Mouse (Mus musculus) left cerebral cortex, postnatal 36 days (tissue): ENCODE results near the gene Tbl1xr1. TPM values are rescaled to one million over a fixed set of nuclear protein-coding genes. Genes with fewer than 3 reads are reported as not detected.

ENCODE experiments used
- DNase-seq, 2 experiments: peaks; one replicate each; pipeline ENCODE4 v3.0.0; 2021 to 2022; ENCODE audit warnings: low spot score in 2 of 2, mixed read lengths in 1 of 2
- intact Hi-C: fragments of 180-260 bp; cut with DNase I; formaldehyde crosslinking; loops from one replicate; pipeline ENCODE4 v1.15.1; 2025
- total RNA-seq, 2 experiments: library from RNA; stranded (reverse); gene quantifications; 2 replicates each; pipeline ENCODE4 v1.2.3; 2021

Tbl1xr1 gene
- total RNA-seq, 2 experiments from 2014 or later = 133 to 136 TPM

DNA sequence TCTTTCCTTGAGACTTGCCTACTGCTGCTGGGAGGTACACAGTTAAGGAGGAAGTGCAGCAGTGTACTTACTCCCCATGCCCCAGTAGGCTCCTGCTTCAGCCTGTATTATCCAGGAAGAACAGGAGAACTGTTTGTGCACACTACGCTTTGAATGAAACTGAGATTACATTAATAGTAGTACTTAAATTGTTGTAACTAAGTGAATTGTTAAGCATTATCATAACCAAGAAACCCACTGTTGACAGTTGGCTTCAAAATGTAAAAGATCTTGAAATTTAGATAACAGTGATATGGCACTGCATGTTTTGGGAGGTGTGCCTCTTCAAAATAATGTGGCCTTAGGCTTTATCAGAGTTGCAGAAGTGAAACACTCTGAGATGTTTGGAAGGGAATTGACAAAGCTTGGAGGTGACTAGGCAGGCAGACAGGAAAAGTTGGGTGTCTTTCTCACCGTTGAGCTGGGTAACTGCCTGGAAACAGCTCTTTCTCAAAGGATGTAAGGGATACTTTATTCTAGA is 62.2 kb downstream of the Tbl1xr1 start:
- DNase-seq = no peak
- intact Hi-C loops = no loop called here

DNA sequence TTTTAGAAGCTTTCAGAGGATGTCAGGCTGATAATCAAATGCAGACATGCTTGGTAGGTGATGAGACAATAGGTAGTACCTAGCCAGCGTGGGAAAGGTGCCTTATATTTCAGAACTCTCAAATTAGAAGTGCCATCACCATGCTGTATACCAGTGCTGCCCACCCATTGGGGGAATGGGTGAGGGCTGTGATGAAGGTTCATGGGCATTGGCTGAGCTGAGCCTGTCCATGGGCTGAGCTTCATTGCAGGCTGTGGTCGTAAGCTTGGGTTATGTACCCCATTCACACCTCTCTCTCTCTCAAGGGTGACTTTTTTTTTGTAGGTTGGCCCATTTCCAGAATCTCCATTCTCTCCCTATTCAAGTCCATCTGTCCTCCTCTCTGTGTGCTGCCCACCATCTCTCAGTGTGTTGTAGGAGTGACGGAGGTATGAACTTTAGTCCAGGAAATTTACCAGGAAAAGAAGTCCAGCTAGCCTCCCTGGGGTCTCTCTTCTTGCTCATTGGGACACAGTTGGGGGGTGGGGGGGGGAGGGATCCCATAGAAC is 63.7 kb downstream of the Tbl1xr1 start:
- intact Hi-C loops = loop anchor here (5.0 kb wide), 1 partner anchor 203 kb away; no protein-coding TSS in a partner anchor
- DNase-seq = no peak

DNA sequence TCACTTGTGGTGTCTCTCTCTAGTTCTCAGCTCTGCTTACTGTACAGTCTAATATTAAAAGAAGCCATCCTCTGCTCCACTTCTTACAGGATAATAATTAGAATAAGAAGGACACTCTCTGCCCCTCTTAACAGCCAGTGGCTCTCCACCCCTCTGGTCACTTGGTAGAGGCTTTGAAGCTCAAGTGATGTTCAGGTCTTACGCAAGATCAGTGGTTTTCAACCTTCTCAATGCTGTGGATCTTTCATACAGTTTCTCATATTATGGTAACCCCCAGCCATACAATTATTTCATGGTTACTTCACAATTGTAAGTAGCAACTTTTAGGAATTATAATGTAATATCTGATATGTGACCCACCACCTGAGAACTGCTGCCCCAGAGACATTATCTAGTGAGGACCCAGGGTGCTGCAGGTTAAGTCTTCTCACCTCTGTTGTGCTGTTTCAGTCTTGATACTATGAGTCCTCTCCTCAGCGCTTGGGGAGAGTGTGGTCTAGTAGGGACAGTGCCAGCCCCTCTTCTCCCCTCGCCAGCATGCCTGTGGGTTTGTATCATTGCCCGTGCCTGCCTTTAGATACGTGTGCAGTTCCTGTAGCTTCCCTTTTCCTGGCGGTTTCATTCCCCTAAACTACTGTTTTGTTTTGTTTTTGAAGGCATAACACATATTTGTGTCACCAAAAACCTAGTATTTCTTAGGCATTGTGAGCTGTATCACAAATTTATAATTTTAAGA is 65.7 kb downstream of the Tbl1xr1 start:
- intact Hi-C loops = loop anchor here (5.0 kb wide), 1 partner anchor 205 kb away; no protein-coding TSS in a partner anchor
- no peak for DNase-seq

DNA sequence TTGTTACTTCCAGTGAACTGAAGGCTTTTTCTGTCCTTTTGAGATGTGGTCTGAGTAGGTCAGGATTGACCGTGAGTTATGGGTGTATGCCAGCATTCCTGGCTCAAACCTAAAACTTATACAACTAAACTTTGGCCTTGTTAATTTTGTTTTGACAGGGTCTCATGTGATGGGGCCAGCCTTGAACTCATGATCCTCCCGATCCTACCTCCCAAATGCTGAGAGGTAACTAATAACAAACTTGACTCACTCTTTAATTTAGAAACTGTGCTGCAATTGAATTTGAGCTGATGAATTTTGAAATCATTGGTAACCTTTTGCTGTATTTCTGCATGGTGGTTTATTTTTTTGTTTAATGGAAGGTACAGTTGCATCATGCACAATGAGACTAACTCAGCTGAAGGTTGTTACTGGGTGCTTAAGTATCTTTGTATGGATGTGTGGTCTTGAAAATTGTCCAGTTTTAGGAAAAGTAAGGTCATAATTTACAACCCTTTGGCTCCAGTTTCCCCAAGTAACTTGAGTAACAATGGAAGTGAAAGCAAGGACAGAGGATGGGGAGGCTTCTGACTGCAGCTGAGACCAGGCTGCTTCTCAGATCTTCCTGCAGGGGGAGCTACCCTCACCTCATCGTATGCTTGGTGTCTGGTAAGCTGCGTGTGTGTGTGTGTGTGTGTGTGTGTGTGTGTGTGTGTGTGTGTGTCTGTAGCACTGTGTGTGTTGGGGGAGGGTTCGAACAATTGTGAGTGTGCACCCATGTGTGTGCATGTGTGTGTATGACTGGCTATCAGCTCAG is 66.6 kb downstream of the Tbl1xr1 start:
- DNase-seq = no peak

DNA sequence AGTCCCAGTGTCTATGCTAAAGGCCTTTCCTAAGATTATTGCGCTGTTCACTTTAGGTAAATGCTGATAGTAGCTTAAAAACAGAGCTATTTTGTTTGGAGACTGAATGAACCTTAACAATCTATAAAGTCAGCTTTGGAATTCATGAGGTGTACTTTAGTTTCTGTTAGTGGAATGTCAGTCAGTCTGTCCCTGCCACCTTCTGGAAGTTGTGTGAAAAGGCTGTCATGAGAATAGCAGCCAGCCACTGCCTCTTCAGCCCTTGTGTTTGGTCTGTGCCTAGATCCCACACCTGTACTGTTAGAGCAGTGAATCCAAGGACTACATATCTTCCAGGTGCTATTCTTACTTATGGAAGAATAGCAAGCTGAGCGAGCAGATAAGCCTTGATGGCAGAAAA is 67.8 kb downstream of the Tbl1xr1 start:
- intact Hi-C loops = loop anchor here (5.0 kb wide), 1 partner anchor 207 kb away; no protein-coding TSS in a partner anchor
- DNase-seq = no peak

More for the DNA sequence above, 66.6 kb downstream of the Tbl1xr1 start:
- intact Hi-C loops = loop anchor here (5.0 kb wide), 1 partner anchor 206 kb away; no protein-coding TSS in a partner anchor

DNA sequence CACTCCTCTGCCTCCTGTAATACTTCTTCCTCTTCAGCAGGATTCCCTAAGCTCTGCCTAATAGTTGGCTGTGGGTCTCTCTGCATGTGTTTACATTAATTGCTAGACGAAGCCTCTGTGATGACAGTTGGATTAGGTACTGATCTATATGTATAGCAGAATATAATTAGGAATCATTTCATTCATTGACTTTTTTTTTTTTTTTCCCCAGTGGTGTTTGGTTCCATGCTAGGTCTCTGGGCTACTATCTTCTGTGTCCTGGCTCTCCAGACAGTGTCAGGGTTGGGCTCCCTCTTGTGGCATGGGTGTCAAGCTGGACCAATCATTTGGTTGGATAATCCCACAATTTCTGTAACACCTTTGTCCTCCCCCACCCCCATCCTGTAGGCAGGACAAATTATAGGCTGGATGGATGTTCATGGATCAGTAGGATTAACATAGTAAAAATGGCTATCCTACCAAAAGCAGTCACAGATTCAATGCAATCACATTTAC is 71.0 kb downstream of the Tbl1xr1 start:
- no peak for DNase-seq
- intact Hi-C loops = loop anchor here (5.0 kb wide), 1 partner anchor 70 kb away; the partner anchor contains the start of gene Tbl1xr1

DNA sequence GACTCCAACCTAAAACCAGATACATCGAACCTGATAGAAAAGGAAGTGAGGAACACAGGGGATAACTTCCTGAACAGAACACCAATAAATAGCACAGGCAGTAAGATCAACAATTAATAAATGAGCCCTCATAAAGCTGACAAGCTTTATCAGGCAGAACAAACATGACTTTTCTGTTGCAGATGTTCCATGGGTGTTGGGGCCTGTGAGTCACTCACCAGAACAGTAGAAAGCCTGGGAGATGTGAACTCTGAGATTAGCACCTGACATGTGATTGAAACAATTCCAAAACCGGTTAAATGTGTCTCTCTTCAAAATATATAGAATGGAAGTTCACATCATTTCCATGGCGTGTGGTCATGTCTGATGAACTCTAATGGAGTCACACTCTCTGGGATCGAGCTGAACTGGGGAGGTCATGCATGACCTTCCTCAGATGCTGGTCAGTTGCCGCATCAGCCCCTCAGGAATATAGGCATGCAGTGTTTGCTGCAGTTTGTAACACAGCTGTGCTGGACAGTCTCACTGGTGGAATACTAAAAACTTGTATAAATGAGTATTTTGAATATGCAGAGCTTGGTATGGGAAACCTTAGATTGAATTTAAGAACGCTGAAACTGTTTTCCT is 72.0 kb downstream of the Tbl1xr1 start:
- no peak for DNase-seq
- intact Hi-C loops = loop anchor here (5.0 kb wide), 1 partner anchor 71 kb away; the partner anchor contains the start of gene Tbl1xr1

DNA sequence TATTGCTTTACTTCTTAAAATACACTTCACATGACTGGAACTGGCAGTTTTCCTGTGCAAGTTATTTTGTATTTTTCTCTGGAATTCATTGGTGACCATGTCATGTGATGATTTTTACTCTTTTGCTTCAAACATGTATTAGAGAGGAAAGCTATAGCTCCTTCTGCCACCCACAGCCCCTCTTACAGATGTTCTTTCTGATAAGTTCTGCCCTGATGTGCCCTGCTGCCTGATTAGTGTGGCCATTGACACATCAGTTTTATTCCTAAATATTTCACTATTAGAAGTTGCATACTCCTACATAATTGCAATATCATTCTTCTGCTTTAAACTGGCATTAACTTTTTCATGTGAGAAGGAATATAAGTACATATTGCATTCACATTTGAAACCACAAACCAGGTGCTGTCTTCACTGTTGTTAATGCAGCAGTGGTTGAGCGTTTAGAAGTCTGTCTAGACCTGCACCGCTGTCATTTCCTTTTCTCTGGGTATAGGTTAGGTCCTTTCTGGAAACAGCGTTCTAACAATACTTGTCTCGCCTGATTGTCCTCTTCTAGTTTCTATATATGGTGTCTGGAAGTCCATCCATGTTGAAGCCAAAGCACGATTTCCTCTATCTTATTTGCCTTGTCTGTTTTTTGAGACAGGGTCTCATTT is 74.5 kb downstream of the Tbl1xr1 start:
- intact Hi-C loops = no loop called here

DNA sequence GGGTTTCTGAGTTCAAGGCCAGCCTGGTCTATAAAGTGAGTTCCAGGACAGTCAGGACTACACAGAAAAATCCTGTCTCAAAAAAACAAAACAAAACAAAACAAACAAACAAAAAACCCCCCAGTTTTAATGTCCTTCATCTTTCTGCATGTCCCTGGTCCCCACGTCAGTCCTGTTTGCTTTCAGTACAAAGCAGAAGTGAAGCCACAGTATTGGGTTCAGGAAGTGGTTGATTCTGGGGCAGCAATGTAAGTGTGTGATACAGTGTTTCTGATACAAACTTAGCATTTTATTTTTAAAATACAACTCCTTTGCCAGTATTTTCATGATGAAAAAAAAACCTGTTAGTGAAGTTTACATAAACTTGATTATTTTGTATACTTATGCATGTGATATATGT is 76.3 kb downstream of the Tbl1xr1 start:
- no peak for DNase-seq

More for the DNA sequence above, 74.5 kb downstream of the Tbl1xr1 start:
- no peak for DNase-seq

DNA sequence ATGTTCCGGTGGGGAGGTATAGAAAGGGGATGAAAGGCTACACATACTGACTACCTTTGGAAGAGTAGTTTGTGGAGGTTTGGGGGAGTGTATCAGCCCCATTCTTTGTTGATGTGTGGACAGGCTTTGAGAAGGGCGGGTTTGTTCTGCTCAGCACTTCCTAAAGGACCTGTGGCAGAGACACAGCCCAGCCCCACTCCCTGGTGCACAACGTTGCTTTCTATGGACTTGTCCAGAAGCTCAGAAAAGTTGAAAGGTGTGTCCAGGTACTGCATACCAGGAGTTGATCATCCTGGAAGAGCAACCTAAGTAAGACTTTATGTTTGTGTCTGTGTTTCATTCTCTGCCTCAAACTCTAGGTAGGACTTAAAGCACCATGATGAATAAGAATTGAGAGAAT is 78.1 kb downstream of the Tbl1xr1 start:
- intact Hi-C loops = no loop called here
- DNase-seq = no peak

More for the DNA sequence above, 76.3 kb downstream of the Tbl1xr1 start:
- intact Hi-C loops = no loop called here

DNA sequence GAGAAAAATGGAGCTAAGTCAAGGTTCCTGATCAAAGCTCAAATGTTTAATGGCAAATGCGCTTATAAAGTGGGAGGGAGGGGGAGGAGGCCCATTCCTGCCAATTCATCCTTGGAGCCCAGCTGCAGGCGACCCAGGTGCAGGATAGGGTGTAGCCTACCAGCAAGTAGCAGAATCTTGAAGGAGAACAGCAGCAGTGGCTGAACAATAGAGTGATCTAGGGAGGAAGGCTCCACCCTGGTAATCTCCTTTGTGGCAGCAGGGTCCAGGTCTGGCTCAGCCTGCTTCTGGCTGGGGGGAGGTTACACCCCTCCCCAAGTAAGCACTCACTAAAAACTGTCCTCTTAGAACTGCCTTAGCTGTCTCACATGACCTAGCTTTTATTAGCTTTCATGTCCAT is 79.9 kb downstream of the Tbl1xr1 start:
- intact Hi-C loops = no loop called here
- DNase-seq = no peak

DNA sequence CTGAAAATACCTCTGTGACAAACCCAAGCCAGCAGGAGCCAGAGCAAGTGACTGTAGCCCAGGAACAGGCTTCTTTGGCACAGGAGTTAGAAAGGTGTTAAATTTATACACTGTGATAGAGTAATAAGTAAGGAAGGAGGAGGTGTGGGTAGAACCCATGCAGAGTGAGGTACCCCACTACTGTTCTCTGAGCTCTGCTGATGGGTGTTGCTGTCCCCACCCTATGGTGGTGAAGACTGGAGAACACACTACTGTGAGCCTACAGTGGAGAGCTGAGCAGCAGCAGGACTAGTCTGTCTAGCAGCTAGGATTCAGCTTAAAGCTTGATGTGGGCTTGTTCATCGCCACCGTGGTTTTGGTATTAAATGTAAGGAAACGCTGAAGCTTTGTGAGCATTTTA is 86.5 kb downstream of the Tbl1xr1 start:
- no peak for DNase-seq
- intact Hi-C loops = no loop called here

DNA sequence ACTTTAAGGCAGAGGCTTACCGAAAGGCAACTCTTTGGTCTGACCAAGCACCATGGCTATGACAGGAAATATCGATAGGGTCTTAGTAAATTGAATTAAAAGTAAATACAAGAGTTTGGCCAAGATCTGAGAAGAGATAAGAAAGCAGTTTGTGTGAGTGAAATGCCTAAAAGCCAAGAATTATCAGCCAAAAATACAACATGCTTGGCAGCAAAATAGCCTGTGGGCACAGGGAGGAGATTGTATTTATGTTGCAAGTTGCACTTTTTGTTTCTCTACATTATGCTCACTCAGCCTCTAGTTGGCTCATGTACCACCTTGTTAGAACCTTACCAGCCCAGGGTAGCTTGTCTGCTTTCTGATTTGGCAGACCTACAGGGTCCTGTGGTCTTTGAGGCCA is 91.4 kb downstream of the Tbl1xr1 start:
- no peak for DNase-seq
- intact Hi-C loops = no loop called here

DNA sequence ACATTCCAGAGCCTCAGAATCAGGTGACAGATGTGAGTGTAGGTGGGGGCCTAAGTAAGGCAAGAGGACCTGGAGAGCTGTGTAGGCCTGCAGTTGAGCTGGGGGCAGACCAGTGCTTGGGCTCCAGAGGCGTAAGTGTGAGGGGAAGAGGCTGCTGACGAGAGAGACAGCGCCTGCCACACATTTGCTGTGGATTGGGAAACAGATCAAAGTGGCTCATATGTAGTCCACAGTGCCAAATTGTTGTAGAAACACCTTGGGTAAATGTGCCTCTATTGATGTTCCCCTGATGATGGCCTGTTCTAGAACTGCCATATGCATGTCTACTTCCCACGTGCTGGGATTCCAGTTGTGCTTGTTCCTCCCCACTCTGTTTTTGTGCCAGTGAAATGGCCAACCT is 92.0 kb downstream of the Tbl1xr1 start:
- intact Hi-C loops = no loop called here
- no peak for DNase-seq

DNA sequence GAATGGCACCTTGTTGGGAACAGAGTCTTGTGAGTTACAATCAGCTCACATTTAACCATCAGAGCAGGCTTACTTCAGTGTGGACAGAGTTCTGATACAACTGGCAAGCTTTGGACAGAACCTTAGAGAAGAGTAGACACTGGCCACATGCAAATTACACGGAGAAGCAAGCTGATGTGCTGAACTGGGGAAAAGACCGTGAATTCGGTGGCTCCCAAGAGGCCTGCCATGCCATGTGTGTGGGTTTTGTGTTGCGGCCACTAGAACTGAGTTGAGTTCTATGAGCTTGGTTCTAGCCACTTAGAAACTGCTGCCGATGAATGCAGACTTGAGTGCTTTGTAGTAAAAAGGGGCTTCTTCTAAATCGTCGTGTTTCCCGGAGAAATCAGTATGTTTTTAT is 95.1 kb downstream of the Tbl1xr1 start:
- intact Hi-C loops = no loop called here
- DNase-seq = no peak

DNA sequence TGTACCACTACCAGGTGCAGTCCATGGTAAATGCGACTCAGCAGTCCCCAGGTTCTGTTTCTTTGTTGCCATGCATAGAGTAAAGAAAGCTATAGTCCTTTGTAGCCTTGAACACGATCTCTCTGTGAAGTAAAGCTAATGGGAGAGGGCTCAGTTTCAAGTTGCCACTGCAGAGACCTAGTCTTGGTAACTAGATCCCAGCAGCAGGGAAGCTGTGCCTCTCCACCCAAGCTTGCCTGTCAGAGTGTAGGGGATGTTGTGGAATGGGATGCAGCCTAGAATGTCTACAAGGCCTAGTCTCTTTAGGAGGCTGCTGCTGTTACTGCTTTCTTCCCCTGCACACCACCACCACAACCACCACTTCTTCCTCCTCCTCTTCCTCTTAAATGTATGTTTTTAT is 96.0 kb downstream of the Tbl1xr1 start:
- intact Hi-C loops = no loop called here
- no peak for DNase-seq

DNA sequence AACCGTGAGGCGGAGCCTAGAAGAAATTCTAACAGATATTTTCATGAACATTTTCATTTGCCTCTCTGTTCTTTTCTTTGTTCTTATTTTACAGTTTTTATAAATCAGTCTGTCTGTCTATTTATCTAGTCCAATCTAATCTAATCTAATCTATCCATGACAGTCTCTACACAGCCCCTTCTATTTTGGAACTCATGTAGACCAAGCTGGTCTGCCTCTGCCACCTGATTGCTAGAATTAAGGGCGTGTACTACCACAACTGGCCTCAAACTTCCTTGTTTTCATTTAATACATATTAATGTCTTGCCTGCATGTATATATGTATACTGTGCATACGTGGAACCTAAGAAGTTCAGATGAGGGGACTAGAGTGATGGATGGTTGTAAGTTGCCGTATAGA is 96.7 kb downstream of the Tbl1xr1 start:
- no peak for DNase-seq
- intact Hi-C loops = no loop called here

DNA sequence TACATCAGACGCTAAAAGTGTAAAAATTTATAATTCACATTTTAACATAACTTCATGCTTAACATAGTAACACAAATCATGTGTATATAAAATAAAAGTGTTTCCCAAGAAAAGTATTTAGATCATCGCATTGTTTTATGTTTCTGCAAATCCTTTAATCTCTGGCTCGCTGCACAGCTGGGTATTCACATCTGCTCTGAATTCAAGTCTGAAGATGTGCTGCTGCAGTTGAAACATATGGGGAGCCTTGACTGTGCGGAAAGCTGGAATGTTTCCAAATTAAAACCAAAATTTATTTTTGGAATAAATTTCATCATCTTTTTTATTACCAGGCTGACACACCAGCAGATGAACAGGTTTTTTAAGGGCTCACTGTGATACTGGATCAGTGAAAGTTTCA is 97.8 kb downstream of the Tbl1xr1 start:
- no peak for DNase-seq
- intact Hi-C loops = no loop called here

DNA sequence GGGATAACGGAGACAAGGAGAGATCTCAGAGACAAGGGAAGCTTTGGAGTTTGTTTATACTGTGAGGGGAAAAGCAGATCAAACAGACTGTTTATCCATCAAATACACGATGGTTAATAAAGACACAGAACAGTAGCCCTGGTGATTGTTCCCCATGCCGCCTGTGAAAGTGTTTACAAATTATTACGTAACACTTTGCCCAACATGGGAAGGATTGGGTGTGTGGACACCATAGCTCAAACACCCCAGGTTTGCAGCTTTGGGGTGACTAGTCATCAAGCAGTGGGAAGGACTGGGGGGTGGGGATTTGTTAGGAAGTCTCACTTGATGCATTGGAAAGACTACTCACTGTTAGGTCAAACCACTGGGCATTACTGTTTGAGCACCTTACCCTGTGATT is 103.6 kb downstream of the Tbl1xr1 start:
- intact Hi-C loops = loop anchor here (10.0 kb wide), 1 partner anchor 615 kb away; no protein-coding TSS in a partner anchor
- no peak for DNase-seq
